Mouse (Mus musculus): ENCODE results near the gene Slc6a20a. TPM values are rescaled to one million over a fixed set of nuclear protein-coding genes. Genes with fewer than 3 reads are reported as not detected.

The Slc6a20a gene
- polyA plus RNA-seq, 1 experiment from 2014 or later: not detected

DNA sequence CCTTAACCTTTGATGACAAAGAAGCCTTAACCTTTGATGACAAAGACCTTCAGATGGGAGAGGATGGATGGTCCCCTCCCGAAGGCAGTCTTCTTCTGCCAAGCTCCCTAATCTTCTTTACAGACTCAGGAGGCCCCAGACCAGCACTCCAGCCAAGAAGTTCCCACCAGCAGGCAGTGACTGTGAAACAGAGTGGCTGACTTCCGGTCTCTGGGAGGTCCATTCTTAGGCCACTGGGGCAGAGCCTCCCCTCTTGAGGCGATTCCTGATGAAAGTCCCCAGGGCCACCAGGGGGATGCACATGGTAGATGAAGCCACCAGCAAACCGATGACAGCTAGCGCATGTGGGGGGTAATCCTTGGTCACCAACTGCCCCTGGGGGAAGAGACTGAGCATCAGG, 41.9 kb downstream of the Slc6a20a start:
- ATAC-seq (ENCODE audit: insufficient number of reproducible peaks, low FRiP score): no peak
- H3K4me2 ChIP-seq: no peak overlapping the region
- no peak overlapping the region for H3K27ac ChIP-seq (ENCODE audit: poor library complexity, severe bottlenecking)
- no peaks in the 10 kb centered on the region for H3K9me3 ChIP-seq (replicated peaks)
- H3K4me3 ChIP-seq: no peak overlapping the region
- 58% methylated on average over 5 of the region's 5 CpGs for WGBS
- H3K36me3 ChIP-seq: no peaks in the 10 kb centered on the region
- no peak overlapping the region for H3K9ac ChIP-seq
- H3K27me3 ChIP-seq (replicated peaks): peaks cover 9% of the 10 kb centered on the region
- H3K4me1 ChIP-seq (replicated peaks): peaks cover 5% of the 10 kb centered on the region

DNA sequence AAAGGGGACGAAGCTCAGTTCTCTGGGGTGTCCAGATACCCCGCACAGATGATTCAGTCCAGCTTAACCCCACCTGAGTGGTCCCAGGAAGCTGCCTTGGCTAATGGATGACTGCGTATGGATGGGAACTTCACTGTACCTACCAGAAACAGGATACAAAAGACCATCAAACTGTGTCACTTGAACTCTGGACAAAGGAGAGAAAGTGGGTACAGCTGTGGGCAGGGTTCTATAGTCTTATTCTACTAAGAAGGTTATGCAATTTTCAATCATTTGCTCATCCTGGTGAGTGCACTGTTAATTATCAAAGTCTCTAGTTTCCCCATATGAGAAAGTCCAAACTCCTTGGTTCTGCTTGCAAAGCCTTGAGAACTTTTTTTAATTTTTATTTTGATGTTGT, 45.7 kb downstream of the Slc6a20a start:
- H3K4me3 ChIP-seq: no peak overlapping the region
- no peaks in the 10 kb centered on the region for H3K36me3 ChIP-seq
- no peaks in the 10 kb centered on the region for H3K9me3 ChIP-seq (replicated peaks)
- no peaks in the 10 kb centered on the region for H3K4me1 ChIP-seq (replicated peaks)
- no peak overlapping the region for H3K27ac ChIP-seq (ENCODE audit: poor library complexity, severe bottlenecking)
- H3K27me3 ChIP-seq (replicated peaks): peaks cover under 1% of the 10 kb centered on the region; the same call in 1 of the 2 replicates
- ATAC-seq (ENCODE audit: insufficient number of reproducible peaks, low FRiP score): no peak
- H3K4me2 ChIP-seq: no peak overlapping the region
- 67% methylated on average over 3 of the region's 3 CpGs for WGBS
- no peak overlapping the region for H3K9ac ChIP-seq

DNA sequence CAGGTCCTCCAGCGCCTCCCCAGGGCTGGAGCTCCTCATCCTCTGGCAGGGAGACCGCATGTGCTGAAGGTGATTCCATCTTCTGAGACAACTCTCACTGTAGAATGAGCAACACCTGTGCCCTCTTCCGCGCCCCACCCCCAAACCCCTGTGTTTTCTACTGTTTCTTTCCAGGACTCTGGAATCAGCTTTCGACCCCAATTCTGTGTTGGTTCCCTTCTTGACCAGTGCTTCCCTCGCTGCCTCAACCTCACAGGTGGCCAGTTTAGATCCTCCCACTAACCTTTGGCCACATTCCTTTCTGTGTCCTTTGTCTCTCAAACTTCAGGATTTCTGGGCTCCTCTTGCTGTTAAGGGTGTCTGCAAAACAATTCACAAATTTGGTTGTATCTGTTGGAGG, 46.4 kb downstream of the Slc6a20a start, which contains the start of gene Slc6a20b:
Gene Slc6a20b (minus strand): TSS at position 285 of the 400 bp plus-strand sequence.
- no peaks in the 10 kb centered on the region for H3K27me3 ChIP-seq (replicated peaks)
- no peaks in the 10 kb centered on the region for H3K4me1 ChIP-seq (replicated peaks)
- H3K9me3 ChIP-seq (replicated peaks): no peaks in the 10 kb centered on the region
- no peak within 1 kb of the TSS for H3K9ac ChIP-seq
- ATAC-seq (ENCODE audit: insufficient number of reproducible peaks, low FRiP score): no peak
- H3K36me3 ChIP-seq: no peaks in the 10 kb centered on the region
- no peak within 1 kb of the TSS for H3K4me2 ChIP-seq
- no peak within 1 kb of the TSS for H3K27ac ChIP-seq (ENCODE audit: poor library complexity, severe bottlenecking)
- no peak within 1 kb of the TSS for H3K4me3 ChIP-seq
- WGBS: 77% methylated on average over 6 of the region's 6 CpGs

DNA sequence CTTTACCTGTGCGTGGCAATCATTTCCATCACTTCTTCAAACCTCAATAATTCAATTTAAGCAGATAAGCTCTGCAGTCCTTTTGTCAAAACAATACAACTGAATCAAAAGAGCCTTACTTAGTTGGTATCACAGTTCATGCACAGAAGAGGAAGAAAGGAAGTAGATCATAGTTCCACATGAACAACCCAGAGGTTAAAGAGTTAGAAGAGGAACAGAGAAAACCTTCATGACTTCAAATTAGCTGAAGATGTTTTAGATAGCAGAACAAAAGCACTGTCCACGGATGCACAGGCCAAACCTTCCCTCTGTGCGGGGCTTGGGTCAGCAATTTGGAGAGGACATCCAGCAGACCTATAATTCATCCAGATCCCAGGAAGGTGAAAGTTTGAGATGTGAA, 47.0 kb downstream of the Slc6a20a start:
- H3K27ac ChIP-seq (ENCODE audit: poor library complexity, severe bottlenecking): no peak overlapping the region
- 84% methylated on average over 3 of the region's 3 CpGs for WGBS
- no peak overlapping the region for H3K4me2 ChIP-seq
- H3K27me3 ChIP-seq (replicated peaks): no peaks in the 10 kb centered on the region
- no peaks in the 10 kb centered on the region for H3K9me3 ChIP-seq (replicated peaks)
- H3K4me1 ChIP-seq (replicated peaks): no peaks in the 10 kb centered on the region
- H3K36me3 ChIP-seq: no peaks in the 10 kb centered on the region
- no peak overlapping the region for H3K9ac ChIP-seq
- ATAC-seq (ENCODE audit: insufficient number of reproducible peaks, low FRiP score): no peak
- H3K4me3 ChIP-seq: no peak overlapping the region

DNA sequence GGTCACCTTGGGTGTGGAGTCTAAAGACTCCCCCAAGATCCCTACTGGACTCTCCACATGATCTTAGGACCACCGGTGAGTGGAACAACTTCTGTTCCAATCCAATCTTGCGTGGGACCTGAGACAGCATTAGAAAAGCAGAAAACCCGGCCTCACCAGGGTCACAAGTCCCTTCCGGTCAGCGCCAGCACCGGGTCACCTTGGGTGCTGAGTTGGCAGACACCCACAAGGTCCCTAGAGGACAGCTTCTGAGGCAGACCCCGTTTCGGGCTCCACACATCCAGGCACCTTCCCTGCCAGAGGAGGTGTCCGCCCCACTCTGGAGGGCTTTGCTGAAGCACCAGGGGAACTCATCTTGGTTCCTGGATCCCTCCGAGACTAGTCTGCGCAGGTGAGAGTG, 52.9 kb downstream of the Slc6a20a start:
- WGBS: 92% methylated on average over 11 of the region's 11 CpGs
- no peak for ATAC-seq (ENCODE audit: insufficient number of reproducible peaks, low FRiP score)
- no peaks in the 10 kb centered on the region for H3K36me3 ChIP-seq

DNA sequence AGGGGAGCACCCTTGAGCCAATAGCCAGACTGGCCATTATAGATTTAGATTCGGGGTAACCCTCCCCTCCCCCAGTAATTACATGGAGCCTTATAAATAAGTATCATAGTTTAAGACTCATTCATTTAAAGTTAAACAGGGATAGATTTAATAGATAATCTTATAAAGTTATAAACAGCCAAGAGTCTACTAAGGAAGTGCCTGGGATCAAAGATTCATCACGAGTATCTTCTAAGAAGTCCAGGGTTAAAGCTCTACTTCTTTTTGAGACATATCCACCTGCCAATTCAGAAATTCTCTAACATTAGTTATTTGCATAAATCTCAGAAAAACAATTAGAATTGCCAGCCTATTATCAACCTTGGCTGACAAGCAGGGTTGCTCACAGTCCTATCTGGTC, 53.9 kb downstream of the Slc6a20a start:
- WGBS: 79% methylated on average over 2 of the region's 2 CpGs
- Histone ChIP-seq H3K9ac (no peak overlapping the region), H3K36me3 (no peaks in the 10 kb centered on the region), H3K27me3 (replicated peaks) (no peaks in the 10 kb centered on the region; the same call in 1 of the 2 replicates), H3K4me3 (no peak overlapping the region), H3K9me3 (replicated peaks) (no peaks in the 10 kb centered on the region), H3K4me1 (replicated peaks) (no peaks in the 10 kb centered on the region), H3K4me2 (no peak overlapping the region), H3K27ac (ENCODE audit: poor library complexity, severe bottlenecking) (no peak overlapping the region)
- no peak for ATAC-seq (ENCODE audit: insufficient number of reproducible peaks, low FRiP score)

More for the DNA sequence above, 52.9 kb downstream of the Slc6a20a start:
- no peaks in the 10 kb centered on the region; the same call in 1 of the 2 replicates for H3K27me3 ChIP-seq (replicated peaks)
- H3K27ac ChIP-seq (ENCODE audit: poor library complexity, severe bottlenecking): no peak overlapping the region
- no peak overlapping the region for H3K9ac ChIP-seq
- H3K4me3 ChIP-seq: no peak overlapping the region
- H3K4me1 ChIP-seq (replicated peaks): no peaks in the 10 kb centered on the region
- no peaks in the 10 kb centered on the region for H3K9me3 ChIP-seq (replicated peaks)
- no peak overlapping the region for H3K4me2 ChIP-seq

DNA sequence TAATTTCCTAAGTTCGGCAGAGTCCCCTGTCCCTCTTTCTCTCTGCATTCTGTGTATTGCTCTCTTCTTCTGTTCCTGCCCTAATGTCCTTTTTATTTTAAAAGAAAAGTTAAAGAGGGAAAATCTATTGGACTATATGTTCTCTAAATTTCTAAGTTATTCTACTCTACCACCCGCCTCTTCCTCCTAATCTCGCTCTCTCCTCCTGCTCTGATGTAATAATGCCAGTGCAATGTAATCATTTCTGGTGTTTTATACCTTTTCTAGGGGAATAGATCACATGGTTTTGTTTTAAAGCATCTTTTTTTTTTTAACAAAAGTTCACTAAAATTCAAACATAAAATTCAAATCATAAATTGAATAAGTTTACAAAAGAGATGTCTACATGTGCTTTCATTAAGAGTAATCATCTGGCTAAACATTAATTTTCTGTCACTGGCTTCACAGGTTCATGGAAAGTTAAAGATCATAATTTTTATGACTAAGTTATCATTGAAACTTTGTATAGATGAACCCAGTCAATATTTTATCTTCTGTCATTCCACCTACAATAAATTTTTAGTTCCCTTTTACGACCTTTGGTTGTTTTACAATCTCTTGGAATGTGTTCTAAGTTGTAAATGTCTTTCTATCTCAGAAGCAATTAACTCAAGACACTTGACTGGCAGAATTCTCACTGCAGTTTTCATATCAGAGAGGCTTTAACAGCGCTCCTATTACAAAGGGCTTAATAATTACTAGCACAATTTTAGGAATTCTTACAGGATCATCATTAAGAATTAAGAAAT, 58.2 kb downstream of the Slc6a20a start:
- Histone ChIP-seq H3K9me3 (replicated peaks) (no peaks in the 10 kb centered on the region), H3K4me3 (no peak overlapping the region), H3K4me1 (replicated peaks) (no peaks in the 10 kb centered on the region), H3K4me2 (no peak overlapping the region), H3K9ac (no peak overlapping the region), H3K27ac (ENCODE audit: poor library complexity, severe bottlenecking) (no peak overlapping the region), H3K36me3 (no peaks in the 10 kb centered on the region), H3K27me3 (replicated peaks) (no peaks in the 10 kb centered on the region; the same call in 1 of the 2 replicates)
- 78% methylated on average over 5 of the region's 5 CpGs for WGBS
- no peak for ATAC-seq (ENCODE audit: insufficient number of reproducible peaks, low FRiP score)

DNA sequence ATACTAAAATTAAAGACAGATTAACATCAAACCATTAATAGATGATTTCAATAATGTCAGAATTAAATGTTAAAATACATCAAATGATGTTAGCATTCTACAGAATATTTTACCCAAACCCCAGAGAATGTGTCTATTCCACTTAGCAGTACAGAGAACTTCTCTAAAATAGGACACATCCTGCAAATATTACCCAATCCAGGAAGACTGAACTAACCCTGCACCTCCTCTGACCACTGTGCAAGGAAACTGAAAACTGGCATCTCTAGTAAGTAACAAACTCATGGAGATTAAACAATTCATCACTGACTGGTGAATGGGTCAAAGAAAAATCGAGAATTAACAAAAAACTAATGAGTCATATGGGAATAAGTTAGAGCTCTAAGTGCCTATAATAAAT, 77.2 kb downstream of the Slc6a20a start:
- no peak overlapping the region for H3K4me3 ChIP-seq
- H3K9ac ChIP-seq: no peak overlapping the region
- no peaks in the 10 kb centered on the region for H3K27me3 ChIP-seq (replicated peaks)
- H3K9me3 ChIP-seq (replicated peaks): no peaks in the 10 kb centered on the region
- ATAC-seq (ENCODE audit: insufficient number of reproducible peaks, low FRiP score): no peak
- H3K4me1 ChIP-seq (replicated peaks): peaks cover 17% of the 10 kb centered on the region
- no peak overlapping the region for H3K4me2 ChIP-seq
- WGBS: 74% methylated on average over 1 of the region's 1 CpGs
- H3K36me3 ChIP-seq: no peaks in the 10 kb centered on the region
- H3K27ac ChIP-seq (ENCODE audit: poor library complexity, severe bottlenecking): no peak overlapping the region

DNA sequence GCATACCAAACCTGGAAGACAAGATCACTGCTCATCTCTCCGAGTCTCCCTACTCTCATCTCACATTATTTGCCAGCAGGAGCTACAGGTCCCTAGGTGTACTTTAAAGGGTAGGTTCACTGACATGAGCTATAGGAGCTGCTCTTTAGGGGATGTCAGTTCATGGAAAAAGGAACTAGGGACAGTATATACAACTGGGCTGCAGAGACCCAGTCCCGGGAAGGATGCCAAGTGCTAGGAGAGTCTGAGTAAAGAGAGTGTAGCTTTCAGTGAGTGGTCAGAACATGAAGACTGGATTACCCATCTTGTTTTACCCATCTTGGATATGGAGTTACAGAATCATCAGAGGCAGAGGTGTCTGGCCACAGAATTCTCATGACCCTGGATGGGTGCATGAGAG, 81.3 kb downstream of the Slc6a20a start:
- Histone ChIP-seq H3K36me3 (peaks cover 16% of the 10 kb centered on the region), H3K4me2 (no peak overlapping the region), H3K27ac (ENCODE audit: poor library complexity, severe bottlenecking) (no peak overlapping the region), H3K9ac (no peak overlapping the region), H3K27me3 (replicated peaks) (no peaks in the 10 kb centered on the region), H3K4me1 (replicated peaks) (peaks cover 19% of the 10 kb centered on the region), H3K4me3 (no peak overlapping the region), H3K9me3 (replicated peaks) (no peaks in the 10 kb centered on the region)
- no peak for ATAC-seq (ENCODE audit: insufficient number of reproducible peaks, low FRiP score)
- WGBS: 87% methylated on average over 2 of the region's 2 CpGs

DNA sequence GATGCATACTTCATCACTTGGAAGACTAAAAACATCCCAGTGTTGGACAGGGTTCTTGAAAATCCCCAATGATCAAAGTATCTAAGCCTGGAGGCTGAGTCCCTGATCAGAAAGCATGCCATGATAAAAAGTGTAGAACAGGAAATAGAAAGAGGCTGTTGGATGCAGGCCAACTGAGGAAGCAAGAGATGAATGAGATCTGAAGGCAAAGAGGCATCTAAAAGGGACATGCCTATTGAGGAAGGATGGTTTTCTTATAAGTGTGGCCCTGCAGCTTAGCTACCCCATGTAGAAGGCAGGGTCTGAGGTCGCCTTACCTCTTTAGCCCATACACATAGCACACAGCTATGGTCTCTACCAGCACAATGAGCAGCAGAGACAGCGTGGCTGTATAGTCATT, 81.8 kb downstream of the Slc6a20a start:
- 91% methylated on average over 2 of the region's 2 CpGs for WGBS
- no peaks in the 10 kb centered on the region for H3K27me3 ChIP-seq (replicated peaks)
- ATAC-seq (ENCODE audit: insufficient number of reproducible peaks, low FRiP score): no peak
- no peak overlapping the region for H3K4me3 ChIP-seq
- H3K9me3 ChIP-seq (replicated peaks): no peaks in the 10 kb centered on the region
- no peak overlapping the region for H3K4me2 ChIP-seq
- peaks cover 16% of the 10 kb centered on the region for H3K36me3 ChIP-seq
- H3K27ac ChIP-seq (ENCODE audit: poor library complexity, severe bottlenecking): no peak overlapping the region
- no peak overlapping the region for H3K9ac ChIP-seq
- peaks cover 19% of the 10 kb centered on the region for H3K4me1 ChIP-seq (replicated peaks)

DNA sequence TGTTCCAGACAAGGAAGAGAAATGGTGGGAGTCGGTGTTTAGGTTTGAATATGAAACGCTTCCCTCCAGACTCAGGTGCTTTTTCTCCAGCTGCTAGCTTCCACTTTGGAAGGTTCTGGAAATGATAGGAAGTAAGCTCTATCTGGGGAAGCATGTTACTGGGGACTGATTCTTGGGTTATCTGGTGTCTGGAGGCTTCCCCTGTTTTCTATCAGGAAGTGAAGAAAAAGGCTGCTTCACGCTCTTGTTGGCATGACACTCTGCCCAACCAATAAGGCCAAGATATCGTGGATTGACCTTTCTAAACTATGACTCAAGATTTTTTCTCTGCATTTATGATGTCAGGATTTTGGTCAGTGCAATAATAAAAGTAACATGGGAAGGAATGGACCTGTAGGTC, 83.5 kb downstream of the Slc6a20a start:
- H3K36me3 ChIP-seq: peaks cover 22% of the 10 kb centered on the region
- no peaks in the 10 kb centered on the region for H3K9me3 ChIP-seq (replicated peaks)
- H3K27me3 ChIP-seq (replicated peaks): no peaks in the 10 kb centered on the region
- ATAC-seq (ENCODE audit: insufficient number of reproducible peaks, low FRiP score): no peak
- H3K4me2 ChIP-seq: no peak overlapping the region
- WGBS: 79% methylated on average over 4 of the region's 4 CpGs
- no peak overlapping the region for H3K27ac ChIP-seq (ENCODE audit: poor library complexity, severe bottlenecking)
- peaks cover 19% of the 10 kb centered on the region for H3K4me1 ChIP-seq (replicated peaks)
- no peak overlapping the region for H3K9ac ChIP-seq
- H3K4me3 ChIP-seq: no peak overlapping the region
